Mouse (Mus musculus) neural tube, embryonic 14.5 days (tissue): ENCODE data around the gene Gm21969. TPM values are rescaled to one million over a fixed set of nuclear protein-coding genes. Genes with fewer than 3 reads are reported as not detected.
A peak's percentile ranks its signal among the peaks of the same experiment; 100 is the strongest.

Experiments used
- ATAC-seq: fragments of 200-750 bp; cut with Nextera tagmentation; 2 replicates; pipeline ENCODE4 v1.8.0; 2017; ENCODE audit warnings: low read depth, mild to moderate bottlenecking, moderate TSS enrichment, moderate library complexity
- H3K27ac ChIP-seq: fragments of 300-500 bp; sonication (generic); 2 replicates; pipeline ENCODE4 v1.5.1; 2014; ENCODE audit warnings: low read depth, mild to moderate bottlenecking, control low read depth, low read length, moderate library complexity, mixed read lengths
- H3K27me3 ChIP-seq: fragments of 300-500 bp; sonication (generic); 2 replicates; pipeline ENCODE4 v1.6.1; 2014; ENCODE audit warnings: low read length; ENCODE audit not compliant: control insufficient read depth, insufficient read depth
- H3K36me3 ChIP-seq: fragments of 300-500 bp; sonication (generic); 2 replicates; pipeline ENCODE4 v1.6.1; 2014; ENCODE audit warnings: low read length, mixed read lengths; ENCODE audit not compliant: control insufficient read depth, insufficient read depth
- H3K4me1 ChIP-seq: fragments of 300-500 bp; sonication (generic); 2 replicates; pipeline ENCODE4 v1.6.1; 2014; ENCODE audit warnings: low read length; ENCODE audit not compliant: control insufficient read depth, insufficient read depth
- H3K4me2 ChIP-seq: fragments of 300-500 bp; sonication (generic); 2 replicates; pipeline ENCODE4 v1.6.1; 2014; ENCODE audit warnings: mild to moderate bottlenecking, low read depth, low read length, control low read depth
- H3K4me3 ChIP-seq: fragments of 300-500 bp; sonication (generic); 2 replicates; pipeline ENCODE4 v1.5.1; 2014; ENCODE audit warnings: low read depth, low read length, control low read depth, mixed read lengths
- H3K9ac ChIP-seq: fragments of 300-500 bp; sonication (generic); replicated peaks from 2 replicates; pipeline ENCODE4 v1.6.1; 2014; ENCODE audit warnings: low read depth, mild to moderate bottlenecking, control low read depth, low read length, mixed read lengths
- H3K9me3 ChIP-seq: fragments of 300-500 bp; sonication (generic); 2 replicates; pipeline ENCODE4 v1.6.1; 2016; ENCODE audit warnings: low read length; ENCODE audit not compliant: control insufficient read depth
- WGBS: fragments of 180-500 bp; shearing (Covaris S2); extraction: QIAGEN DNeasy Blood & Tissue Kit; methylation state at CpG from one replicate; pipeline ENCODE4 v1.1.7; 2014; 5-methylcytosine and 5-hydroxymethylcytosine counted together
- polyA plus RNA-seq: library from polyadenylated mRNA; unstranded; fragments of >200 nt; fragmentation: Nextera tagmentation; extraction: Ambion mirVana; gene quantifications from 2 replicates; pipeline ENCODE4 v1.2.1, GENCODE M21; 2014

Gene Gm21969
- not detected in 2 replicates for polyA plus RNA-seq

- 59% methylated on average over 14 of the region's 14 CpGs for WGBS
Observed at GRCm38 (mm10) chr4:139602357-139603244, at the start of gene Gm21969. TSS of gene Gm21969 (plus strand) at chr4:139603186.

GRCm38 (mm10) chr4:139555235-139555634 lies 47.8 kb upstream of the Gm21969 start:
- H3K27me3 ChIP-seq = no peaks in the 10 kb centered on the region
- H3K9me3 ChIP-seq = no peaks in the 10 kb centered on the region
- H3K4me2 ChIP-seq = no peak overlapping the region
- no peaks in the 10 kb centered on the region for H3K36me3 ChIP-seq
- no peak overlapping the region for H3K9ac ChIP-seq
- H3K27ac ChIP-seq = no peak overlapping the region
- WGBS = 89% methylated on average over 11 of the region's 11 CpGs
- no peaks in the 10 kb centered on the region for H3K4me1 ChIP-seq
- no peak overlapping the region for H3K4me3 ChIP-seq
- no peak for ATAC-seq

More at GRCm38 (mm10) chr4:139602357-139603244, at the start of gene Gm21969:
- H3K4me1 ChIP-seq = peaks cover 22% of the 10 kb centered on the region
- no peaks in the 10 kb centered on the region for H3K9me3 ChIP-seq
- no peak within 1 kb of the TSS for H3K27ac ChIP-seq
- H3K4me3 ChIP-seq = no peak within 1 kb of the TSS
- H3K27me3 ChIP-seq = no peaks in the 10 kb centered on the region
- H3K4me2 ChIP-seq = no peak within 1 kb of the TSS
- H3K36me3 ChIP-seq = peaks cover 8% of the 10 kb centered on the region; the same call in 1 of the 2 replicates
- ATAC-seq = no peak
- H3K9ac ChIP-seq = no peak within 1 kb of the TSS

GRCm38 (mm10) chr4:139555951-139556350 lies 47.0 kb upstream of the Gm21969 start:
- no peaks in the 10 kb centered on the region for H3K27me3 ChIP-seq
- no peaks in the 10 kb centered on the region for H3K9me3 ChIP-seq
- WGBS = 74% methylated on average over 19 of the region's 19 CpGs
- no peak overlapping the region for H3K4me2 ChIP-seq
- no peaks in the 10 kb centered on the region for H3K4me1 ChIP-seq
- no peak overlapping the region for H3K4me3 ChIP-seq
- no peak overlapping the region for H3K9ac ChIP-seq
- no peaks in the 10 kb centered on the region for H3K36me3 ChIP-seq
- no peak for ATAC-seq
- H3K27ac ChIP-seq = no peak overlapping the region

GRCm38 (mm10) chr4:139568361-139568760 lies 34.6 kb upstream of the Gm21969 start:
- H3K27ac ChIP-seq = no peak overlapping the region
- H3K9ac ChIP-seq = no peak overlapping the region
- WGBS = 87% methylated on average over 15 of the region's 15 CpGs
- H3K4me1 ChIP-seq = no peaks in the 10 kb centered on the region
- ATAC-seq = no peak
- H3K27me3 ChIP-seq = no peaks in the 10 kb centered on the region
- H3K9me3 ChIP-seq = no peaks in the 10 kb centered on the region
- no peaks in the 10 kb centered on the region for H3K36me3 ChIP-seq
- no peak overlapping the region for H3K4me3 ChIP-seq
- H3K4me2 ChIP-seq = no peak overlapping the region

GRCm38 (mm10) chr4:139570756-139571155 lies 32.2 kb upstream of the Gm21969 start:
- no peaks in the 10 kb centered on the region for H3K27me3 ChIP-seq
- H3K27ac ChIP-seq = no peak overlapping the region
- ATAC-seq = no peak
- H3K4me3 ChIP-seq = no peak overlapping the region
- H3K9ac ChIP-seq = no peak overlapping the region
- H3K9me3 ChIP-seq = no peaks in the 10 kb centered on the region
- no peaks in the 10 kb centered on the region for H3K36me3 ChIP-seq
- peaks cover 5% of the 10 kb centered on the region; the same call in 1 of the 2 replicates for H3K4me1 ChIP-seq
- no peak overlapping the region for H3K4me2 ChIP-seq
- WGBS = 79% methylated on average over 10 of the region's 10 CpGs

GRCm38 (mm10) chr4:139572928-139573512 lies 30.0 kb upstream of the Gm21969 start:
- no peak overlapping the region for H3K9ac ChIP-seq
- no peaks in the 10 kb centered on the region for H3K9me3 ChIP-seq
- H3K4me3 ChIP-seq = no peak overlapping the region
- H3K4me1 ChIP-seq = peaks cover 21% of the 10 kb centered on the region
- no peaks in the 10 kb centered on the region for H3K27me3 ChIP-seq
- ATAC-seq = no peak
- no peak overlapping the region for H3K4me2 ChIP-seq
- no peaks in the 10 kb centered on the region for H3K36me3 ChIP-seq
- 86% methylated on average over 12 of the region's 12 CpGs for WGBS
- no peak overlapping the region for H3K27ac ChIP-seq

- Histone ChIP-seq H3K36me3 (no peaks in the 10 kb centered on the region), H3K4me2 (peak overlapping the region; percentile 82), H3K9me3 (no peaks in the 10 kb centered on the region), H3K4me3 (peak overlapping the region; percentile 88), H3K4me1 (peaks cover 22% of the 10 kb centered on the region), H3K27ac (peak overlapping the region; percentile 88), H3K27me3 (no peaks in the 10 kb centered on the region), H3K9ac (peak overlapping the region; percentile 91)
- under 1% methylated on average over 49 of the region's 52 CpGs for WGBS
- peak; percentile 95 for ATAC-seq
Observed at GRCm38 (mm10) chr4:139574156-139574798, 28.7 kb upstream of the Gm21969 start.

- Histone ChIP-seq H3K9ac (peak overlapping the region; percentile 91), H3K4me2 (peak overlapping the region; percentile 82), H3K9me3 (no peaks in the 10 kb centered on the region), H3K4me3 (peak overlapping the region; percentile 88), H3K27me3 (no peaks in the 10 kb centered on the region), H3K27ac (peak overlapping the region; percentile 88), H3K4me1 (peaks cover 29% of the 10 kb centered on the region), H3K36me3 (no peaks in the 10 kb centered on the region)
- under 1% methylated on average over 93 of the region's 111 CpGs for WGBS
- peak; percentile 62 for ATAC-seq
Observed at GRCm38 (mm10) chr4:139574799-139575672, 27.9 kb upstream of the Gm21969 start.
